Mouse (Mus musculus): ENCODE measurements around the gene Zdhhc14. TPM values are rescaled to one million over a fixed set of nuclear protein-coding genes. Genes with fewer than 3 reads are reported as not detected.

The Zdhhc14 gene
- total RNA-seq, 2 experiments from 2014 or later, result 4.4 to 5.7 TPM

- no peak for DNase-seq
Observed at GRCm38 (mm10) chr17:5554573-5554972, 62.2 kb downstream of the Zdhhc14 start.

GRCm38 (mm10) chr17:5556568-5556967, 64.2 kb downstream of the Zdhhc14 start:
- DNase-seq, result no peak

DNA sequence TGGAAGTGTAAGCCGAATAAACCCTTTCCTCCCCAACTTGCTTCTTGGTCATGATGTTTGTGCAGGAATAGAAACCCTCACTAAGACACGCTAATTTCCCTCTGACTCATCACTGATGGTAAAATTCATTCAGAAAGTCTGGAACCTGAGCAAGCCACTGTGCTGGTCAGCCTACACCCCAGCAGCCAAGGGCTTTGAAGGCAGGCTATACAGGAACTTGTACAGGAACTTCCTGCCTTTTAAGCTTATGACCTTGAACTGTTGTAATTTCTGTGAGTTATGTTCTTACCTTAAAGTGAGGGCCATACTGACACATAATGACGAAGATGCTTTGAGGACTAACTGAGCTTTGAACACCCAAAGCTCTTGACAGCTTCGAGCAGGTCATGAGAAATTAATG, 67.9 kb downstream of the Zdhhc14 start:
- no peak for DNase-seq

DNA sequence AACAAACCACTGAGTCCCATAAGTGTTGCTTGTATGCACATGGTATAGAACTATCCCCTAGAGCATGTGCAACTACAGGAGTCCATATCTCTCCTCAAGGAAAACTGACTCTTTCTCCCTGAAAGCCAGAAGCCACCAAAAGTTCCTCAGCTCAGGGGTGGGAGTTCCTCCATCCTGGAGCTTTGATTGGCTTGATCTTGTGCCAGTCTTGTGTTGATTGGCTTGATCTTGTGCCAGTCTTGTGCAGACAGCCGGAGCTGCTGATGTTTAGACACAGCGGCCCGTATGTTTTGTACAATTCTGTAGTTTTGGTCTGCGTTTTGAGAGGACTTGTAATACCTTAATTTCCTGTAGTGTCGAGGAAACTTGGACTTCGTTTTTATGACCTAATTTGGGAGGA, 70.8 kb downstream of the Zdhhc14 start:
- no peak for DNase-seq

- no peak for DNase-seq
Observed at GRCm38 (mm10) chr17:5566006-5566405, 73.6 kb downstream of the Zdhhc14 start.

DNA sequence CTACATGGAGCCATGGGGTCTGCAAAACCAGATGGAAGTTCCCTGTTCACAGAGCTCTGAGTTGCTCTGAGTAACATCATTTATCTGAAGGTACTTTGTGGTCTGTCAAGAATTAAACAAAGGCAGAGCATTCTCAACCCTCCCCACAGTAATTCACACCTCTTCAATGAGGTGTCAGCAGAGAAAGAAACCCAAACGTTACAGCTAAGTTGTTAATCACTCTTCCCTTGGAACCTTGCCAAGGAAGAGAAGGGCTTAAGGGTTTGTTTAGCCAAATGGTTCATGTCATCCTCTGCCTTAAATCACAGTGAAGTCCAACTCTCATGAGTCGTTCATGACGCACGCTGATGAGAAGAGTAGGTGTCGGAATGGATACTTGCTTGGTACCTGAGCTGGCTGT, 75.6 kb downstream of the Zdhhc14 start:
- DNase-seq, result no peak

- peak; percentile 42 to 46 for DNase-seq
Observed at GRCm38 (mm10) chr17:5569131-5570030, 77.0 kb downstream of the Zdhhc14 start.

GRCm38 (mm10) chr17:5572096-5572730, 79.9 kb downstream of the Zdhhc14 start:
- no peak for DNase-seq

- DNase-seq, result peak; percentile 41 to 52
Observed at GRCm38 (mm10) chr17:5572745-5573420, 80.5 kb downstream of the Zdhhc14 start.

DNA sequence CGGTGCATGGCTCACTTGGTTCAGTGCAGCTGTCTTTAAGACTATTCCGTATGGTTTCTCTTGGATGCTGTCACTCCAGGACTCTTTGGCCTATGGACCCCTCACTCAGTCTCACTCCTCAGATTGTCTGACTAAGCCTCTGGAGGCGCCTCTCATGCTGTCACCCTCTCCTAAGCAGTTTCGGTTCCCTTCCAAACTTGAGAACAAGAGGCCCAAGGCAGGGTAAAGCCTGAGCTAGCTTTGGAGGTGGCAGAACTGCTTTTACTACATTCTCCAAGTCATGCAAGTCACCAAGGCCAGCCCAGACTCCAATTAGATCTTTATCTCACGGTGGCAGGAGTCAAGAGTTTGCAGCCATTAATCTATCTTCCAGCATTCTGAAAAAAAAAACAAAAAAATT, 82.3 kb downstream of the Zdhhc14 start:
- no peak for DNase-seq

- no peak for DNase-seq
Observed at GRCm38 (mm10) chr17:5575518-5575917, 83.2 kb downstream of the Zdhhc14 start.

DNA sequence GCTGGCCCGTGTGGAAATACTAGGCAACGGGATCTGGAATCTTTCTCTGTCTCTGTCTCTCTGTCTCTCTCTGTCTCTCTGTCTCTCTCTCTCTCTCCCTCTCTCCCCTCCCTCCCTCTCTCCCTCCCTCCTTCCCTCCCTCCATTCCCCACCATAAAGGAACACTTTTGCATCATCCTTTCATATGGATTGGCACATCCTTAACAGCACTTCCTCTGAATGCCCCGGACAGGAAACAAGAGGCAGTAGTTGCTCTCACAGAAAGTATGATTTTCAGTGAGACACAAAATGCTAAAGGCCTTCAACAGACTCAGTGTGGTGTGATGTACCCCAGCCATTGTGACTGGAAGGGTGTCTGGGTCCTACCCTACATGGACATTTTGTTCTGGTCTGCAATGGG, 89.9 kb downstream of the Zdhhc14 start:
- no peak for DNase-seq

- no peak for DNase-seq
Observed at GRCm38 (mm10) chr17:5582937-5583336, 90.6 kb downstream of the Zdhhc14 start.

DNA sequence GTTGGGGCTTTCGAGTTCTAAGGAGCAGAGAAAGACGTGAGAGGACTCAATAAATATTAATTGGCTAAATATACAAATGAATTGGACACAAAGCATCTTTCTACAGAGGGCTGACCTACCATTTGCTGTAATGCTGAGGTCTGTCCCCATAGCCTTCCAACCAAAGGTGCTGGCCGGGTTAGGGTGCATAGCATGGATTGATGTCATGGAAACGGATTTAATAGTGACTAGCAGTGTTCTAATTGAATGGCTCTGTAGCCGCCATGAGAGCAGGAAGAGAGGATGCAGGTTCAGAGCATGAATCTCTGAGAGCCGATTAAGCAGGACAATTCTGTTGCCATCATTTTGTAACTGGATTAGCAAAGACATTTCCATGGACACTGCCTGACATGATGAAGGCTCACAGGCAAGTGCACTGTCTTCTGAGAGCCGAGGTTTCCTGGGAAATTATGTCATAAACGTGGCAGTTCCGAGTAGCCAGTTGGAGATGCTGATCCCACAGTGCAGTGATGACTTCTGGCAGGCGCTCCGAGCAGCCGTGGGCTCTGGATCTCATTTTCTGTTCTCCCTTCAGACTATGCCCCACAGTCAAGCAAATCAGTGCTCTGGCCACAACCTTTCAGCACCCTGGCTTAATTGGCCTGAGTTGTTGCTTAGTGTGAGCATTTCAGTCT, 91.3 kb downstream of the Zdhhc14 start:
- DNase-seq, result no peak

- peak in 1 of 2 experiments; percentile 18 for DNase-seq
Observed at GRCm38 (mm10) chr17:5591604-5592209, 99.3 kb downstream of the Zdhhc14 start.

- DNase-seq, result no peak
Observed at GRCm38 (mm10) chr17:5593071-5593470, 100.7 kb downstream of the Zdhhc14 start.

GRCm38 (mm10) chr17:5595068-5595467, 102.7 kb downstream of the Zdhhc14 start:
- no peak for DNase-seq

- peak; percentile 33 to 55 for DNase-seq
Observed at GRCm38 (mm10) chr17:5596490-5596889, 104.1 kb downstream of the Zdhhc14 start.

GRCm38 (mm10) chr17:5598999-5599398, 106.6 kb downstream of the Zdhhc14 start:
- no peak for DNase-seq

DNA sequence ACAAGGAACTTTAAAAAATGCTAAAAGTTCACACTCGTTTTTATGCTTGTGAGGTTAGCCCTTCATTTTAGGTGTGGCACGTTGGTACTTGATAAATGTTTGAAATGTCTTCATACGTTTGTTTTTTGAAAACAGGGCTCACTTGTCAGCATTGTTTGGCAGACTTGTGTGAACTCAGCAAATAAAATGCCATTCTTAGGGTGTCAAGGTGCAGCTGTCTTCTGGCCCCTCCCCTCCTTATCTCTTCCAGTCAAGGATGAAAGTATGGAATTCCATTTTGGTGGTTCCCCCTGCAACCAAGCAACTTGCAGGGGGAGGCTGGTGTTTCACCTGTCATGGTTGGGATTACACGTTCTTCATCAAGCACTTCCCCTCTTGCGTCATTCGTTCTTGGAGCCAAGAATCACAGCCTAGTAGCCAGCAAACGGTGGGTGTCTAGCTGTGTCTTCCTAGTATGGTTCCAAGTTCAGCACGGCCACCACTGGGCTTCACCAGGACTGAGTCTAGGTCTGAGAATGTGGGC, 108.2 kb downstream of the Zdhhc14 start:
- no peak for DNase-seq

GRCm38 (mm10) chr17:5601953-5602352, 109.6 kb downstream of the Zdhhc14 start:
- DNase-seq, result no peak

GRCm38 (mm10) chr17:5606151-5606591, 113.8 kb downstream of the Zdhhc14 start:
- no peak for DNase-seq
